Mouse (Mus musculus): Measurements from ENCODE around the gene 1810055G02Rik. TPM values are rescaled to one million over a fixed set of nuclear protein-coding genes. Genes with fewer than 3 reads are reported as not detected.

Gene 1810055G02Rik
- polyA plus RNA-seq (2015; fragmentation: Nextera tagmentation; extraction: Ambion mirVana), result 42.1 and 44.8 TPM in 2 replicates

DNA sequence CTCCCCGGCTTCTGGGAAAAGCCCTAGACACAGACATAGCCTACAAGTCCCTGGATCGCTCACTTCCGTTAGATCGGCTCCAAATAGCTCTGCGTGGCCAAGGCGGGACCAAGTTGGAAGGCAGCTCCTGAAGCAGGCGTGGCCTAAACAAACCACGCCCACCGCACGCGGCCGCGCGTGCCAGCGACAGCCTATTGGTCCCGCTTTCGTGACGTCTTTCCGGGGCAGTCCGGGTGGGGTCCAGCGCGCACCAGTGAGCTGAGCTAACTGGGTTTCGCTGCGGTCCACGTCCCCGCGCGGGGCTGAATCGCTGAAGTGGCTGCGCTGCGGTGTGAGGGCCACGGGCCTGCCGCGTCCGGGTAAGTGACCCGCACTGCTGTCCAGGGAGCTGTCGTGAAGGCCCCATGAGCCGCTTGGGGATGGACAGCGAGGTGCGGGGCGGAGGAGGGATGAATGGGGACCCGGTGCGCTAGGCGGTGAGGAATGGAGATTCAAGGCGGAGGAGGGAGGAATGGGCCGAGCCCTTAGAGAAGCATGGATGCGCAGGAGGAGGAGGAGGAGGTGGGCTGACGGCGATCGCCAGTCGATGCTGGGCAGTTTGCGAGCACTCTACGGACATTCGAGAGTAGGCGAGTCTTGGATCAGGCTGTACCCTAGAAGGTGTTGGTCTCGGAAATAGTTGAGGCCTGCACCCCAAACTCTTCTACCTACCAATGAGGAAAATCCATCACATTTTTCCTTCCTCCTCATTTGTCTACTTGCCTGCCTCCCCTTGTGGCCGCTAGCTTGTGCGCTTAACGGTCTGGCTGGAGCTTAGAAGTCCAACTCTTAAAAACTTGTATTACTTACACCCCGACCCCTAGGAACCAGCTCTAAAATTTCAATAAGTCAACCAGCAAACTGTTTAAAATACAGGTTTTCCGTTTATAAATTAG lies at the start of gene 1810055G02Rik:
1810055G02Rik (plus strand) TSS at position 216 of the 935 bp plus-strand sequence.
- peak; percentile 98 for ATAC-seq
- Histone ChIP-seq H3K27me3 (replicated peaks; ENCODE audit: control insufficient read depth, insufficient read depth, low read length) (no peaks in the 10 kb centered on the region), H3K9me3 (ENCODE audit: control insufficient read depth, low read length) (no peaks in the 10 kb centered on the region), H3K36me3 (ENCODE audit: control insufficient read depth, insufficient read depth, low read length) (no peaks in the 10 kb centered on the region), H3K4me3 (ENCODE audit: low read length) (peak within 1 kb of the TSS; percentile 95), H3K9ac (ENCODE audit: low read depth, low read length) (peak within 1 kb of the TSS; percentile 95), H3K27ac (ENCODE audit: low read depth, low read length) (peak within 1 kb of the TSS; percentile 93), H3K4me1 (ENCODE audit: control insufficient read depth, insufficient read depth, low read depth, low read length) (peaks cover 15% of the 10 kb centered on the region), H3K4me2 (ENCODE audit: low read length) (peak within 1 kb of the TSS; percentile 84)
- WGBS, result under 1% methylated on average over 61 of the region's 61 CpGs

DNA sequence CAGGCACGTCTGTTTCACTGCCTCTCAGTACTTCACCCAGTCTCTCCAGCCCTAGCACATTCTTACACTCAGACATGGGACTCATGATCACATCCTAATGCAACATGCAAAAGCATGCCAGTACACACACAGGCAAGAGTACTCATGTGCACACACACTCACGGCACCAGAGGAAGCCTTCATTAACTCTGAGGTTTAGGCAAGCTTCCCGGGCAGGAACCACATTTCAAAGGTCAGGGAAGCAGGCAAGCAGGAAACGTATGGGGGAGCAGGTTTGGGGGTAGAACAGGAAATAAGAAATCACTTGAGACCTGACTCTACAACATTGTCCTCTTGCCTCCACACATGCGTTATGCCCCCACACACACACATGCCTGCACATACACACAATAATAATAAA lies 42.6 kb upstream of the 1810055G02Rik start:
- no peak overlapping the region for H3K4me3 ChIP-seq (ENCODE audit: low read length)
- H3K27ac ChIP-seq (ENCODE audit: low read depth, low read length), result no peak overlapping the region
- H3K27me3 ChIP-seq (replicated peaks; ENCODE audit: control insufficient read depth, insufficient read depth, low read length), result no peaks in the 10 kb centered on the region
- 62% methylated on average over 5 of the region's 5 CpGs for WGBS
- H3K4me2 ChIP-seq (ENCODE audit: low read length), result no peak overlapping the region
- H3K9me3 ChIP-seq (ENCODE audit: control insufficient read depth, low read length), result no peaks in the 10 kb centered on the region
- H3K36me3 ChIP-seq (ENCODE audit: control insufficient read depth, insufficient read depth, low read length), result no peaks in the 10 kb centered on the region
- no peak overlapping the region for H3K9ac ChIP-seq (ENCODE audit: low read depth, low read length)
- no peak for ATAC-seq
- H3K4me1 ChIP-seq (ENCODE audit: control insufficient read depth, insufficient read depth, low read depth, low read length), result peaks cover 2% of the 10 kb centered on the region

DNA sequence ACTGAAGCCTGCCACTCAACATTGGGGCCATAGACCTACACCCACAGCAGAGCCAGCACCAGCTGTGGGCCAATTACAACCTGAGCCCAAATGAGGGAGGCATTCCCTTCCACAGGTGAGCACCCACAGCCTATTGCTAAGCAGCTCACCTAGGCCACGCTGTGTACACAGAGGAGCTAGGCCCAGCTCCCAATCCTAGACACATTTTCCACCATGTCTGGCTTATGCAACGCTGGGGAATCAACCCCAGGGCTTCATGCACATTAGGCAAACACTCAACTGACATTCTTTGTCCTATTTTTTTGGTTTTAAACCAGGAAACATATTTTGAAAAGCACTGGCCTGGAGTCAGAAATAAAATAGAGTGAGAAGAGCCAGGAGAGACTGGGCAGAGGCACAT lies 41.5 kb upstream of the 1810055G02Rik start:
- H3K27ac ChIP-seq (ENCODE audit: low read depth, low read length), result no peak overlapping the region
- H3K36me3 ChIP-seq (ENCODE audit: control insufficient read depth, insufficient read depth, low read length), result no peaks in the 10 kb centered on the region
- H3K4me3 ChIP-seq (ENCODE audit: low read length), result no peak overlapping the region
- H3K9ac ChIP-seq (ENCODE audit: low read depth, low read length), result no peak overlapping the region
- H3K4me2 ChIP-seq (ENCODE audit: low read length), result no peak overlapping the region
- no peaks in the 10 kb centered on the region for H3K9me3 ChIP-seq (ENCODE audit: control insufficient read depth, low read length)
- peaks cover 2% of the 10 kb centered on the region for H3K4me1 ChIP-seq (ENCODE audit: control insufficient read depth, insufficient read depth, low read depth, low read length)
- 92% methylated on average over 2 of the region's 2 CpGs for WGBS
- no peaks in the 10 kb centered on the region for H3K27me3 ChIP-seq (replicated peaks; ENCODE audit: control insufficient read depth, insufficient read depth, low read length)
- ATAC-seq, result no peak

DNA sequence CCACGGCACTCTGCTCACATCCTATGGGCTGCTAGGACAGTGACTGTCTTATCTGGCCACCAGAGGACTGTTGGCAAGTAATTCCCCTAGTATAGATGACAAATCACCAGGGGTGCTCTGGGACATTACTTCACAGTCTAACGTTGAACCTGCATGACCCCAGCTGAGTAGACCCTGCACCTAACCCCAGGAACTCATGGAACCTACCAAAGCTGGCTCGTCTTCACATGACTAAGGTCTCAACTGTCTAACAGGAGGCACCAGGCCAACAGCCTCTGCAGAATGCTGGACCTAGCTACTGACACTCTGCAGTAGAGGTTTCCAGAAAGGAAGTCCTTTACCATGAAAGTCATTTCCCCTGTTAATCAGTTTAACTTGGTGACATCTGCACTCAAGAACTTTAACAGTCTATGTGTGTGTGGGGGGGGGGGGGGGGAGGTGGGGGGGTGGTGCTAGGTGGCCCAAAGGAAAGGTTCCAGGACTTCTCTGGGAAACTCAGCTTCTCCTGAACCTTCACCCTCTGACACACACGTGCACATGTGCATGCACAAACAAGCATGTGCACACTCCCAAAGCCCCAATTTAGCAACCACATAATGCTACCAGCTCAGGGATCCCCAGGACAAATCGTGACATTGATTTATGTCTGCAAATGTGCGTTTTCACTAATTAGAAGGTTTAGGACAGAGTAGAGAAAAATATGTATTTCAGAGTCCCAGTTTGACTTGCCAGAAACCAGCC lies 40.8 kb upstream of the 1810055G02Rik start:
- no peak for ATAC-seq
- Histone ChIP-seq H3K9ac (ENCODE audit: low read depth, low read length) (no peak overlapping the region), H3K4me3 (ENCODE audit: low read length) (no peak overlapping the region), H3K27ac (ENCODE audit: low read depth, low read length) (no peak overlapping the region), H3K9me3 (ENCODE audit: control insufficient read depth, low read length) (no peaks in the 10 kb centered on the region), H3K27me3 (replicated peaks; ENCODE audit: control insufficient read depth, insufficient read depth, low read length) (no peaks in the 10 kb centered on the region), H3K4me2 (ENCODE audit: low read length) (no peak overlapping the region), H3K4me1 (ENCODE audit: control insufficient read depth, insufficient read depth, low read depth, low read length) (peaks cover 2% of the 10 kb centered on the region), H3K36me3 (ENCODE audit: control insufficient read depth, insufficient read depth, low read length) (no peaks in the 10 kb centered on the region)
- 78% methylated on average over 6 of the region's 6 CpGs for WGBS

DNA sequence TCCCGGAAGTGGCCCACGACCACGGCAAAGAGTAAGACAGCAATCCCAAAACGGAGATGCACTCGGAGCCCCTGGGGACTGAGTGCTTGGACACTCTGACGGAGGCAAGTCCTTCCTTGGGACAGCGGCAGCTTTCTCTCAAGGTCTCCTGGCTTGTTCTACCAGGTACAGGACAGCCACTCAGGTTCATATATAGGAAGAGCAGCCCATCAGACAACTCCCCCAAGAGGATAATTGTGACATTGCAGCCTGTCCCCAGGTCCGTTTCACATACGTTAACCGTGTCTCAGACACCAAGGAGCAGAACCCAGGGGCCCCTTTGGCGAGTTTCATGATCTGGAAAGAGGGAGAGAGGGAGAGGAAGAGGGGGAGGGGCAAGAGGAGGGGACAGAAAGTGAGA lies 40.1 kb upstream of the 1810055G02Rik start:
- H3K9ac ChIP-seq (ENCODE audit: low read depth, low read length), result no peak overlapping the region
- peaks cover 2% of the 10 kb centered on the region for H3K4me1 ChIP-seq (ENCODE audit: control insufficient read depth, insufficient read depth, low read depth, low read length)
- 73% methylated on average over 11 of the region's 11 CpGs for WGBS
- no peak overlapping the region for H3K4me3 ChIP-seq (ENCODE audit: low read length)
- no peak overlapping the region for H3K4me2 ChIP-seq (ENCODE audit: low read length)
- no peak overlapping the region for H3K27ac ChIP-seq (ENCODE audit: low read depth, low read length)
- no peaks in the 10 kb centered on the region for H3K27me3 ChIP-seq (replicated peaks; ENCODE audit: control insufficient read depth, insufficient read depth, low read length)
- no peaks in the 10 kb centered on the region for H3K9me3 ChIP-seq (ENCODE audit: control insufficient read depth, low read length)
- H3K36me3 ChIP-seq (ENCODE audit: control insufficient read depth, insufficient read depth, low read length), result no peaks in the 10 kb centered on the region
- no peak; the same call in 1 of the 2 replicates for ATAC-seq

DNA sequence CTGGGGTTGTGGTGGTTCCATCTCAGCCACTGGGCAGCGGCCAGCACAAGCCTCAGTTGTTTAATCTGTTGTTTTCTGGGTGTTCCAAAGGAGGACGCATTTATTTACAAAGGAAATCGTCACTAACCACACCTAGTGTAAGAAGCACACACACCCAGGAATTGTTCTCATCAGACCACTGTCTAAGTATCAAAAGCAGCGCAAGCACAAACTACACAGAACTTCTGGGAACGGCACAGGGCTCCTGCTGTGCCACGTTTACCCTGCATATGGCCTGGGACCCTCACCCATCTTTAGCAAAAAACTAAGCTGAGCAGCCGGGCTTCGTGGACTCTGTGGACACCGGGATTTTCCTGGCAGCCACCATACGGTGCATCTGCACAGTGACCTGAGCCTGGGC lies 39.5 kb upstream of the 1810055G02Rik start:
- H3K27ac ChIP-seq (ENCODE audit: low read depth, low read length), result peak overlapping the region; percentile 45; the same call in 1 of the 2 replicates
- H3K36me3 ChIP-seq (ENCODE audit: control insufficient read depth, insufficient read depth, low read length), result no peaks in the 10 kb centered on the region
- H3K9me3 ChIP-seq (ENCODE audit: control insufficient read depth, low read length), result no peaks in the 10 kb centered on the region

DNA sequence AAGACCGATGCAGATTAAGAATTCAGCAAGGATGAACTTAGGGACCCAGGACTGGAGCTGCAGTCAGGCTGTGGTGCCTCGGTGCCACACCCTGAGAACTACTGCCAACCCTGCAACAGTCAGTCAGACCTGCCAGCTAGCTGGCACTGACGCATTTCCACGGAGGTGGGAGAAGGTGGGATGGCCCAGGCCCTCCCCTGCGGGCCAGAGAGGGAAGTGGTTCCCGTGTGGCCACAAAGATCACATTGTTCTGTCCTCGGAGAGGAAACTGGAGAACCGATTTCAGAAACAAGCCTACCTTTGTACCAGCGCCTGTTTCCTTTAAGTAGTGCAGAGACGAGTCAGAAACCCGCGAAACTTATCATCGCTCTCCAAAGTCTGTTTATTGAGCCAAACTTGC lies 39.0 kb upstream of the 1810055G02Rik start:
- 56% methylated on average over 13 of the region's 13 CpGs for WGBS
- H3K4me1 ChIP-seq (ENCODE audit: control insufficient read depth, insufficient read depth, low read depth, low read length), result peaks cover 2% of the 10 kb centered on the region
- peak; percentile 27; the same call in 1 of the 2 replicates for ATAC-seq
- H3K4me3 ChIP-seq (ENCODE audit: low read length), result no peak overlapping the region
- no peaks in the 10 kb centered on the region for H3K27me3 ChIP-seq (replicated peaks; ENCODE audit: control insufficient read depth, insufficient read depth, low read length)
- H3K27ac ChIP-seq (ENCODE audit: low read depth, low read length), result no peak overlapping the region
- H3K4me2 ChIP-seq (ENCODE audit: low read length), result no peak overlapping the region
- H3K9ac ChIP-seq (ENCODE audit: low read depth, low read length), result no peak overlapping the region
- no peaks in the 10 kb centered on the region for H3K36me3 ChIP-seq (ENCODE audit: control insufficient read depth, insufficient read depth, low read length)
- H3K9me3 ChIP-seq (ENCODE audit: control insufficient read depth, low read length), result no peaks in the 10 kb centered on the region

More for the DNA sequence above, 39.5 kb upstream of the 1810055G02Rik start:
- H3K9ac ChIP-seq (ENCODE audit: low read depth, low read length), result no peak overlapping the region
- no peak overlapping the region for H3K4me2 ChIP-seq (ENCODE audit: low read length)
- ATAC-seq, result no peak
- H3K4me1 ChIP-seq (ENCODE audit: control insufficient read depth, insufficient read depth, low read depth, low read length), result peaks cover 2% of the 10 kb centered on the region
- no peak overlapping the region for H3K4me3 ChIP-seq (ENCODE audit: low read length)
- H3K27me3 ChIP-seq (replicated peaks; ENCODE audit: control insufficient read depth, insufficient read depth, low read length), result no peaks in the 10 kb centered on the region
- 73% methylated on average over 10 of the region's 10 CpGs for WGBS

DNA sequence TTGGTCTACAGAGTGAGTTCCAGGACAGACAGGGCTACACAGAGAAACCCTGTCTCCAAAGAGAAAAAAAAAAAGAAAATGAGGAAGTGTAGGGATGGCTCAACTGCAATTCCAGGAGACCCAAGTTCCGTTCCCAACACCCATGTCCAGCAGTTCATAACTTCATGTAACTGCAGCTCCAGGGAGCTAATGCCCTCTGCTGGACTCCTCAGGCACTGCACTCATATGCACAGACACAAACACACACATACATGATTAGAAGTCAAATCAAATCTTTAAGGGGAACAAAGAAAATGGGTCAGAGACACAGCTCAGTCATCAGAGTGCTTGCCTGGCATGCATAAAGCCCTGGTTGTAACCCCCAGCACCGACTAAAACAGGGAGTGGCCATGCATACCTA lies 34.9 kb upstream of the 1810055G02Rik start:
- no peaks in the 10 kb centered on the region for H3K27me3 ChIP-seq (replicated peaks; ENCODE audit: control insufficient read depth, insufficient read depth, low read length)
- no peaks in the 10 kb centered on the region for H3K9me3 ChIP-seq (ENCODE audit: control insufficient read depth, low read length)
- H3K36me3 ChIP-seq (ENCODE audit: control insufficient read depth, insufficient read depth, low read length), result no peaks in the 10 kb centered on the region
- H3K27ac ChIP-seq (ENCODE audit: low read depth, low read length), result no peak overlapping the region
- WGBS, result 91% methylated on average over 2 of the region's 2 CpGs
- no peak for ATAC-seq
- H3K4me1 ChIP-seq (ENCODE audit: control insufficient read depth, insufficient read depth, low read depth, low read length), result no peaks in the 10 kb centered on the region; the same call in 1 of the 2 replicates
- no peak overlapping the region for H3K4me2 ChIP-seq (ENCODE audit: low read length)
- no peak overlapping the region for H3K4me3 ChIP-seq (ENCODE audit: low read length)
- no peak overlapping the region for H3K9ac ChIP-seq (ENCODE audit: low read depth, low read length)

Measured in hindbrain, embryonic 16.5 days (tissue).